Mouse (Mus musculus) neutrophil, adult 65 days (primary cell): ENCODE results near the gene Tmem80. TPM values are rescaled to one million over a fixed set of nuclear protein-coding genes. Genes with fewer than 3 reads are reported as not detected.

ENCODE experiments used
- total RNA-seq: library from RNA; stranded (reverse); gene quantifications from 2 replicates; pipeline ENCODE4 v1.2.4, GENCODE M21; 2023

Gene Tmem80
- 7.0 and 7.4 TPM in 2 replicates for total RNA-seq

GRCm38 (mm10) chr7:141327469-141328372 lies at the start of gene Tmem80, which contains the start of gene Deaf1:
TSS of gene Tmem80 (plus strand) at chr7:141327739.
TSS of gene Deaf1 (minus strand) at chr7:141327690.

GRCm38 (mm10) chr7:141278766-141279590 lies 48.6 kb upstream of the Tmem80 start, which contains the start of gene Sct:
TSS of gene Sct (minus strand) at chr7:141279133.

DNA sequence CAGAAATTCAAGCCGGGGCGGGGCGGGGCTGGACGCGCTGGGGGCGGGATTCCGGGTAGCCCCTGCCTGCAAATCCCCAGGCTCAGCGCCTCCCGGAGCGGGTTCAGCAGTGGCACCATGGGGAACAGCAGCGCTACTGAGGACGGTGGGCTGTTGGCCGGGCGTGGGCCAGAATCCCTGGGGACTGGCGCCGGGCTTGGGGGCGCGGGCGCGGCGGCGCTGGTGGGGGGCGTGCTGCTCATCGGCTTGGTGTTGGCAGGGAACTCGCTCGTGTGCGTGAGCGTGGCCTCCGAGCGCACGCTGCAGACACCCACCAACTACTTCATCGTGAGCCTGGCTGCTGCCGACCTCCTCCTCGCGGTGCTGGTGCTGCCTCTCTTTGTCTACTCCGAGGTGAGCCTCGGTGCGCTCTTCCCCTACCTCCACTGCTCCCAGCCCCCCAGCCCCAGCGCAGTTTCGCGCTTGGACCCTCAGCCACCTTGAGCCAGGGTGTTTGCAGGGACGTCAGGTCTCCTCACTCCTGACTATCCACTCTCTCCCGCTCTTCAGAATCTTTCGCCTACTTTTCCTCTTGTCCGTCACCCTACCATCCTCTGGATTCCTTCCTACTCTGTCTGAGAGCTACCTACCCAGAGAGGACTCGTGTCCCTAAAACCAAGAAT lies 35.5 kb upstream of the Tmem80 start, which contains the start of gene Drd4:
Gene Drd4 (plus strand): TSS at position 86 of the 662 bp plus-strand sequence.

DNA sequence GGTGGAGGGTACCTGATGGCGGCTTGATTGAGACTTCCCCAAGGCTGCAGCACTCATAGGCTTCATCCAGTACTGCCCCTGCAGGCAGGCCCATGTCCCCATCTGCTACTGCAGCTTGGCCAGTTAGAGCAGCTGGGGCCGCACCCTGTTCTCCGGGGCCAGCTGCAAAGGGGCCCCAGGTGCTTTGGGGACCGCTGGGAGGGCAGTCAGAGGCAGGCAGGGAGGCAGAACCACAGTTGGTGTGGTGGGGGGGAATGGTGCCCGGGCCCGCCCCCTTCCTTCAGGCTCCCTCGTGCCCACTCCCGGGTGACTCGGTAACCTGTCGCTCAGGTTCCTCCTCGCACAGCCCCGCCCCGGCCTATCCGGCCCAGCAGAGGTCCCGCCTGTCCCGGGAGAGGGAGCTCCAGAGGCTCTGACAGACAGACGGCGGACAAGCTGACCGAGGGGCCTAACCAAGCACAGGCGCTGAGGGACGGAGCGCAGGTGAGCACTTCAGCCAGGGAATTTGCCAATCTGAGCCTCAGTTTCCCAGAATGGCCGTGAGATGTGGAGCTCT lies 11.1 kb downstream of the Tmem80 start, which contains the start of gene Eps8l2:
Gene Eps8l2 (plus strand): TSS at position 305 of the 556 bp plus-strand sequence.

Other genes with a start within 250 kb of the Tmem80 start
- gene Pkp3, start 249.5 kb upstream of the Tmem80 start, total RNA-seq = 2.4 and 2.6 TPM in 2 replicates
- 4.4 and 5.0 TPM in 2 replicates for gene Sigirr, start 227.2 kb upstream of the Tmem80 start, total RNA-seq
- gene Ano9, start 209.9 kb upstream of the Tmem80 start, total RNA-seq = not detected in 2 replicates
- 5.3 and 7.8 TPM in 2 replicates for gene Ptdss2, start 205.4 kb upstream of the Tmem80 start, total RNA-seq
- gene Rnh1, start 154.9 kb upstream of the Tmem80 start, total RNA-seq = 105 and 134 TPM in 2 replicates
- 23.9 and 28.1 TPM in 2 replicates for gene Hras, start 133.7 kb upstream of the Tmem80 start, total RNA-seq
- 4.2 and 4.5 TPM in 2 replicates for gene Lrrc56, start 133.6 kb upstream of the Tmem80 start, total RNA-seq
- gene Lmntd2, start 113.7 kb upstream of the Tmem80 start, total RNA-seq = 0.18 TPM in 1 of 2 replicates, not detected in the other
- gene Rassf7, start 111.9 kb upstream of the Tmem80 start, total RNA-seq = 2.7 and 5.1 TPM in 2 replicates
- gene Phrf1, start 99.0 kb upstream of the Tmem80 start, total RNA-seq = 89.4 and 114 TPM in 2 replicates
- gene Irf7, start 61.3 kb upstream of the Tmem80 start, total RNA-seq = 21.6 and 37.9 TPM in 2 replicates
- gene Cdhr5, start 51.0 kb upstream of the Tmem80 start, total RNA-seq = not detected in 2 replicates
- gene Sct, start 48.6 kb upstream of the Tmem80 start, total RNA-seq = not detected in 2 replicates
- gene Drd4, start 35.7 kb upstream of the Tmem80 start, total RNA-seq = not detected in 2 replicates
- 24.8 and 29.7 TPM in 2 replicates for gene Deaf1, start within 50 bp of the Tmem80 start, total RNA-seq
- 0.47 and 0.66 TPM in 2 replicates for gene Eps8l2, start 11.1 kb downstream of the Tmem80 start, total RNA-seq
- 730 and 774 TPM in 2 replicates for gene Taldo1, start 64.5 kb downstream of the Tmem80 start, total RNA-seq
- 15.3 and 17.2 TPM in 2 replicates for gene Gatd1, start 86.4 kb downstream of the Tmem80 start, total RNA-seq
- gene Cend1, start 101.8 kb downstream of the Tmem80 start, total RNA-seq = not detected in 2 replicates
- gene Slc25a22, start 110.2 kb downstream of the Tmem80 start, total RNA-seq = 10.3 and 12.4 TPM in 2 replicates
- gene Pidd1, start 116.3 kb downstream of the Tmem80 start, total RNA-seq = 7.9 and 11.7 TPM in 2 replicates
- 574 and 716 TPM in 2 replicates for gene Rplp2, start 119.6 kb downstream of the Tmem80 start, total RNA-seq
- 113 and 121 TPM in 2 replicates for gene Pnpla2, start 127.5 kb downstream of the Tmem80 start, total RNA-seq
- 5.1 and 7.2 TPM in 2 replicates for gene Cracr2b, start 133.4 kb downstream of the Tmem80 start, total RNA-seq
- gene Cd151, start 139.7 kb downstream of the Tmem80 start, total RNA-seq = 9.1 and 14.0 TPM in 2 replicates
- 8.3 and 8.5 TPM in 2 replicates for gene Polr2l, start 147.4 kb downstream of the Tmem80 start, total RNA-seq
- 1.5 and 3.1 TPM in 2 replicates for gene Tspan4, start 147.5 kb downstream of the Tmem80 start, total RNA-seq
- 16.3 and 17.7 TPM in 2 replicates for gene Chid1, start 212.1 kb downstream of the Tmem80 start, total RNA-seq
- 76.8 and 96.1 TPM in 2 replicates for gene Ap2a2, start 234.4 kb downstream of the Tmem80 start, total RNA-seq